Mouse (Mus musculus) MEL-GATA-1-ER (cell line): ENCODE measurements at regions not wholly inside any gene's neighbourhood (a gene's known extent, or its start where the extent isn't known, plus 50 kb on each side); places are given as distances from the start of the nearest gene placed in this dataset.

Experiments used
- DNase-seq: peaks from one replicate; pipeline ENCODE4 v3.0.0-alpha.2; 2012; ENCODE audit warnings: low read depth; ENCODE audit errors: extremely low read depth

DNA sequence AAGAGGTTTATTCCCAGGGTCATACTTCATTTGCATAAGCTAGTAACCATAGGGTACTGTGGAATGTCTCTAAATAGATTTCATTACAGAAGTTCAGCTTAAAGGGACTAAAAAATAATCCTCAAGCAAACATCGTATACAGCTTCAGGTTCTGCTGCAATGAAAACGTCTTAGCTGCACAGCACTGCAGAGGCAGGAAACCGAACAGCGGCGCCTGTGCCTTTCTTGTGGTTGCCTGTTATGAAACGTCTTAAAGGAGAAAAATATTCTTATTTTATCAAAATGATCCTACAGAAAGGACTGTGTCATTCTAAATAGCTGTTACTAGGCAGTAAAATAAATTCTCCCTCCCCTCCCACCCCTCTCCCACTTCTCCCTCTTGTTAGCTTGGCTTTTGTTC, 226.0 kb upstream of the Fam241a start:
- DNase-seq, result no peak

DNA sequence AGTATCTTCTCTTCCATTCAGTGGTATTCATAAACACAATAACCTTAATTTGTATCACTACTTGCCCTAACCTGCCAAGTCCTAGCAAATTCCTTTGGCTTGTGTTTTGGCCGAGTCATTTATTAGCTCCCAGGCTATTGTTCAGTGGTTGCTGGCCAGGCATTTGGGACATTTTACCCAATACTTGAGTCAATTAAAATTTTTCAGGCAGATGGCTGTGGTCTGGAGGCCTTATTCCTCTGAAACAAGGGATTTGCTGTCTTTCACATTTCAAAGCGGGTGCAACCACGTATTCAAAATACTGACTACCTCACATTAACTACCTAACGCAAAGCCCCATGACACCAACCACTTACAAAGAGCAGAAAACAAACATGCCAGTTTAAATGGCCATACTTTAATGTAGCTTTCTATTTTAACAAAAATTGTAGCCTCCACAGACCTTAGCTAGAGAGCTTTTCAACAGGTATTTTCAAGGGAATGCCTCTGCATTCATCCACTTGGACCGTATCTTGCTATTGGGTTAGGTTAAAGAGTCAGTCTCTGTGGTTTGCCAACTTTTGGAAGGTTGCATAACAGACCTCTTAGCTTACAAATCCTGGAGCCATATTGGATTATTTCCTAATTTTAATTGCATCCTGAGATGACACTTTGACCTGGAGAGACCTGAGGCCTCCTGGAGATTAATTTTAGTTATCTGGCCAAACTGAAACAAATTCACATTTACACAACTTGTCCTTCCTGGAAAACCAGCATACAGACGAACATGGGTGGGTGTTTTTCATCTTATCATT, 224.7 kb upstream of the Fam241a start:
- DNase-seq, result no peak

DNA sequence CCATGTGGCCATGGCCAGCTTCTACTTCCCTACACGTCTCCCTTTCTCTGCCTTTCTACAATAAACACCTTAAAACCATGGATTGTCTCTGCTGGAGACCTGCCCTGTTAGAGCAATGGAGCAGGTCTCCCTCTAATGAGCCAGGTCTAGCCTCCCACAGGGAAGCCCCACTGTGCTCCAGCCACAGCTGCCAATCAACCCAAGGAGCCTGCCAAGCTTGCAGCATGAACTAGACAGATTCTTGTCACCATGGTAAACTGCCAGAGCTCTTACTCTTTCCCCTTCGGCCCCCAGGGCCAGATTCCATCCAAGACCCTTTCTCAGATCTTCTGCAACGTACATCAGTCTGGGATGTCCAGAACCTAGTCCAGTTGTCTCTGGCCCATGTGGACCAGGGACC, 217.1 kb upstream of the Fam241a start:
- no peak for DNase-seq

DNA sequence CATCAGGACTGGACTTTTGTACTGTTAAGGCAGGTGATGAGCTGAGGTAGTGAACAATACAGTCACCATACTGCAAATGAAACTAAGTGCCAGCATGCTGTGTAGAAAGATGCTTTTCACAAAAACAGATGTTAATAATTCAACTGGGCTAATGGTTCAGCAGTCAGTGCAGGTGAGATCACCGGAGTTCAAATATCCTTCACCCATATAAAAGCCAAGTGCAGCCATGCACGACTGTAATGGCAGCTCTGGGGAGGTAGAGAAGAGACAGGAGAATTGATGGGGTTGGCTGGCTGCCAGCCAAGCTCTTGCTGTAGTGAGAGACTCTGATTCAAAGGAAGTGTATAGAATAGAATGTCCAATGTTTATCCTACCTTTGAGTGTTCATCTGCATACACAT, 214.3 kb upstream of the Fam241a start:
- no peak for DNase-seq

DNA sequence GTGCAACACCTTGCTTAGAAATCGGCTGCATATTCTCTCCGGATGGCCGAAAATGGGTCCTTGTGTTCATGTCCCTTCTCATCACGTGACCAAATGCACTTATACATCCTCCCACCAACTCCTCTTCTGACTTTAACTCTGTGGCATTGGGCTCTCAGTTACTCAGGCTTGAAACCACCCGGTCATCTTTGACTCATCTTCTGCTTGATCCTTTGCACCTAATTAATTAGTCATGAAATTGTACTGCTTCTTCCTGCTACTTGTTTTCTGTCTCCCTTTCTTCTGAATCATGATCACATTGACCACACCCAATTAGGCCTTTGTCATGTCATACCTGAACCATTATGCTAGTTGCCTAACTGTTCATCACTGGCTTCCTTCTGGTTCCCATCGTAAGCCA, 208.4 kb upstream of the Fam241a start:
- no peak for DNase-seq

DNA sequence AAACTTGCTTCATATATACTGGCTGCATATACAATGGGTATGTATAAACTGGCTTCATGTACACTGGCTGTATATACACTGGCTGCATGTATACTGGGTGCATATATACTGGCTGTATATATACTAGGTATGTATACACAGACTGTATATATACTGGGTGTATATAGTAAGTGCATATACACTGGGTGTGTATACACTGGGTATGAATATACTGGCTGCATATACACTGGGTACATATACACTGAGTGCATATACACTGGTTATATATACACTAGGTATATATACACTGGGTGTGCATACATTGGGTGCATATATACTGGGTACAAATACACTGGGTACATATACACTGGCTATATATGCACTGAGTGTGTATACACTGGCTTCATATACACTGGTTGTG, 196.9 kb upstream of the Fam241a start:
- DNase-seq, result no peak

DNA sequence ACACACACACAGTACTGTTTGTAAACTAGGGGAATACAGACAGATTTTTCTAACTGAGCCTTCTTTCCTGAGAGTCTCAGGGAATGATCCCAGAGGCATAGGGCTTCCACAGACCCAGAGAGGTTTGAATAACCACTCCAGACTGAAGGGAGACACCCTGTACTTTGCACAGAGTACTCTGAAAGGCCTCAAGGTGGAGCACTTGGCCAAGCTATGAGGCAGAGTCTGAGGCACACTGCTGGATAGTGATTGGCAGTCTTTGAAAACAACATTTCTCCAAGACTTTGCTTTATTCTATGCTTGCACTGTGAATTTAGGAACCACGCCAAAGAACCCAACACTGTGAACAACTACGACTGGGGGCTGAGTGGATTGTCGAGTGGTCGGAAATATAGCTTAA, 192.1 kb upstream of the Fam241a start:
- peak; percentile 7 for DNase-seq

DNA sequence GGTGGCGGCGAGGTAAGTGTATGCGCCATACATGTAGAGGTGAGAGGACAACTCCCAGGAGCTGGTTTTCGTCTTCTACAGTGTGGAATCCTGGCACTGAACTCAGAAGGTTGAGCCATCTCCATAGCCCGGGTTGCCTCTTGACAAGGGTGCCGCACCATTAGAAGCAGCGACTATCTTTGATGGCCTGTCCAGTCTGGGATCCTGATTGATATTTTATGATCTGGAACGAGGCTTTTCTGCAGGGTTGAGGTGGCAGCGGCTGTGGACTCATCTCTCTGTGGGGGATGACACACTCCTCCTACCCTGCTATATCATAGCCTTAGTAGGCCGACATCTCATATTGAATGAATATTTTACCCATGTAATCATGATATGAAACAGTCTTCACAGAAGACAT, 191.0 kb upstream of the Fam241a start:
- no peak for DNase-seq

DNA sequence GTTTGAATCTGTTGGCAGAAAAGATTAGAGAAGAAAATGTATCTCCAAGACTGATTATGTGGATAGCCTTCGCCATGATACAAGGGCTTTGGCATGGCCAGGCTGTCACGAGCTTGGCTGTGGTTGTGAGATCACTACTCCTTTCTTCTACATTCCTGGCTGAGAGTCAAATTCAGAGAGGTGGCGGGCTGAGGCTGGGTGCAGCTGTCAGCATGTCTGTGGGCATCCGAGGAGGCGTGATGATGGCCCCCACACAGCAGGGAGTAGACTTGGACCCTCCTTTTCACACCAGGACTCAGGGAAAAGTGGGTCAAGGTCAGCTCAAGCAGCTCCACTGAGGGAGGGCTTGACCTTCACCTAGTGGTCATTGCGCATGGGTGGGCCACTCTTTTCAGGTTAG, 186.3 kb upstream of the Fam241a start:
- DNase-seq, result no peak

DNA sequence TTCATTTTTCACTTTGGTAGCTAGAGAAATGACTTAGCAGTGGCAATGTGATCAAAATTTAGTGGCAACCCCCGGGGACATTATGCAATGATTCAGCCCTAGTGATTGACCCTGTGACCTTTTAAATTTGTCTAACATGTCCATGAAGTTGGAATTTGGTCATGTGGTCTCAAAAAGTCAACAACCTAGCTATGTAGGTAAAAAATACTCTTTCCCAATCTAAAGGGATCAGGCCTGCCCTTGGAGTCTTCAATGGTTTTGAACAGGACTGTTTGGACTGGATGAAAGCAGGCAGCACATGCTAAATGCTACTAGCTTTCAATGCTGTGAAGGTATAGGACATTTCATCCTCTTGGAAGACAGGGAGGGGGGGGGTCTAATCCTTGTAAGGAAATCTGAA, 185.3 kb upstream of the Fam241a start:
- no peak for DNase-seq

DNA sequence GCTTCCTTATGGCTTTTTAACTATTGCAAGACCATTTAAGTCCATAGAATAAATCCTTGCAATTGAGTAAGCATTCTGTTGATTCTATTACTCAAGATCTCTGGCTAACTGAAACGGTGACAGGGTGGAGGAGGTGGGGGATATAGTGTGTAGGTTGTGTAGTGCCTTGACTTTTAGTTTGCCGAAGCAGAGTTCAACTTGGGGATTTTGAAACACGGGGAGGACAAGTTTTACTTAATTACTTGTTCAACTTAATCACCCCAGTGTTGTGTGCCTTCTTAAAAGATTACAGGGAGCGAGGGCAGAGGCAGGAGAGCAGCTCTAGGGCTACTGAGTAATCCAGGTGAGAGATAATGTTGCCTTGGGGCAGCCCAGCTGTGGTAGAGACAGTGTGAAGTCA, 171.7 kb upstream of the Fam241a start:
- DNase-seq, result no peak

DNA sequence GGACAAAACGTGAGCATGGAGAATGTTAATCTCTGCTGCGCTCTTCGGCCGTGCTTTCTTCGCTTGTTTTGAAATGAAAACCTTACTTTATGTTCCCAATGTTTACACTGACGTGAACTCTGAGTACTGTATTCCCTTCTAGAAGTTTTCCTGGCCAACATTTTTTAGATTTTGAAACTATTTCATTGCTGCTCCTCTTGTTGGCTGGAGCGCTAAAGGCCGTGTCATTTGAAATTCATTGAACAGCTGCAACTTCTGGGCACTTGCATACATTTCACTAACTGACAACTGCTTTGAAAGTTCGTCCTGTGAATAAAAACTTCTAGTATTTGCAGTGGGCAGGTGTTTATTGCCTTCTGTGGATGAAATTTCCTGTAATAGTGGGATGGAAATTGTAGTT, 157.9 kb upstream of the Fam241a start:
- no peak for DNase-seq

DNA sequence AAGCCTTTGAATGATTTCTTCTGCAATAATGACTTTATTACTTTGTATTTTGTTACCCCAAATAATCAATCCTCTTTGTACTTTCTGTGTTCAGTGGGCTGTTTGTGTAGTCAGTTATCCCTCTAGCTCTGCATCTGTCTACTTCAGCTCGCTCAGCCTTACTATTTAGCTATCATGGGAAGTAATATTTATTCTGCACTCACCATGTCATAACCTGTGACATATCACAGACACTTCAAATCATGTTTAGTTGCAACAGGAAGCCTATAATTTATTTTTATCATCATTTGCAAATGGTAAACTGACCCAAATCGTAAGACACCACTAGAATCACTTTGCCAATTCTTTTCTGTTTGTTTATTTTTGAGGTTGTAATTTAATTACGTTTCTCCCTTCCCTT, 147.6 kb upstream of the Fam241a start:
- DNase-seq, result no peak

DNA sequence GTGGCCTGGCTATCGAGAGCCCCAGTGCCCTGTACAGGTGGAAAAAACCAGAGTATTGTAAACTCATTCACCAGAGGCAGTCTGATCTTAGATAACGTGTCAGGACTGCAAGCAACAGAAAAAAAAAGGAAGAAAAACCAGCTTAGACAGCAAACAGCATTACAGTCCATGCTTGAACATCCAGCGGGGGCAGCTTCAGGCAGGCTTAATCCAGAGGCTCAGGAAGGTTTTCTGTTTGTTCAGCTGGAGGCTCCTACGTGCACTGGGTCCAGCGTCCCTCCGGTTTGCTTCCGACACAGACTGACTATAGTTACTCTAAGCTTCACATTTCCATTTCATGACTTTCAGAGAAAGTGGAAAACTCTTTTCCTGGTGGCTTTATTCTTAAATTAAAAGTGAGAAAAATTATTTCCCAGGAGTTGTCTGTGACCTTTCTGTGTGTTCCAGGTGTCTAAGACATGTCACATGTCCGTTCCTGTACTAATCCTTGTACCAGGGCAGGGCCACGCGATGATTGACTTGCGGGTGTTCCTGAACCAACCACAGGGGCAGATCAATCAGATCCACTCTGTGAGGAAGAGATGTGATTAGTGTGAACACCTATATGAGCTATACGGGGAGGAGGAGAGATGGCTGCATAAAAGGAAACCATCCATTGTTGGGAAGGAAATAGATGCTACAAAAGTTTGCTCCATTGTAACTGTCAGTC, 144.4 kb upstream of the Fam241a start:
- no peak for DNase-seq

DNA sequence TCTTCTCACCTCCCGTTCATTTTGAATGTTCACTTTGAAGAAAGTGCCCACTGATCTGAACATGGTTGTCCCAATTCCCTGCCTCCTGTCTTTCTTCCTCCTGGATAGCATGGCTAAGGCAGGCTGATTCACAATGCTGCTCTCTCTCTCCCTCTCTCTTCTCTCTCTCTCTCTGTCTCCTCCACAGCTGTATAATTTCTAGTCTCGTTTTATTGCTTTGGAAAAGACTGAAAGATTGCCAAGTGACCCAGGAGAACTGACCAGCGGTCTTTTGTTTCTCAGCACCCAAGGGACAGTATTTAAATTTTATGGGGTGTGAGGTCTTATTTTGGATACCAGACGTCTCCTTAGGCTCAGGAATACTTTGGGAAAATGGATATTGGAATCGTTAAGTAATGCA, 143.1 kb upstream of the Fam241a start:
- no peak for DNase-seq

DNA sequence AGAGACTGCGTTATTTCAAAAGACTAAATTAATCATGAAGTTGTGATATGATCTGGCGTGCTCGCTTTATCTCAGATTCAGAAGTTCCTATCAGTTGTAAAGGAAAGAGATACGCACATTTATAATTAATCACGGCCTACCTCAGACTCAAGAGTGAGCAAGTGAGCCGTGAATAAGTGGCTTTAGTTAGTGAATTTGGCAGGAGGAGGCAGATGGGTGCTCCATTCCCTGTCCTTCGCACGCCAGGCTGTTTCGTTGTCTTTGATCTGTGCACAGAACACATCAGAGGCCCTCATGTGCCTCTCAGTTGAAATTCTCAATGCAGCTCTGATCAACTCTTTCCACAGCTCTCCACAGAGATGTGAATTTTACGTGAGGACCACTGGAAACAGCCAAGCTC, 140.4 kb upstream of the Fam241a start:
- DNase-seq, result no peak

DNA sequence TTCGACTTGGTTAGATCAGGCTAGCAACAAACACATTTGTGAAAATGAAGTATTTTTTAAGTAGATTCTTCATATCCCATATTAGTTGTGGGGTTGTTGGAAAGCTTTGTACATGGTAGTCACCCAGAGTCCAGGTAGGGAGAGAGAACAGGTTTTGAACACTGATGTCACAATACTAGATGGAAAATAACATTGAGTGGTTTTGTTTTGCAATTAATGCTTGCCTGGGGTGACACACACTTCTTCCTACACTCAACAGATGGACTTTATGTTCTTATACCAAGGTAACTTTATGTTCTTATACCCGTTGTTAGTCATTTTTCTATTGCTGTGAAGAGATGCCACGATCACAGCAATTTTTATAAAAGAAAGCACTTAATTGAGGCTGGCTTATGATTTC, 134.2 kb upstream of the Fam241a start:
- no peak for DNase-seq

DNA sequence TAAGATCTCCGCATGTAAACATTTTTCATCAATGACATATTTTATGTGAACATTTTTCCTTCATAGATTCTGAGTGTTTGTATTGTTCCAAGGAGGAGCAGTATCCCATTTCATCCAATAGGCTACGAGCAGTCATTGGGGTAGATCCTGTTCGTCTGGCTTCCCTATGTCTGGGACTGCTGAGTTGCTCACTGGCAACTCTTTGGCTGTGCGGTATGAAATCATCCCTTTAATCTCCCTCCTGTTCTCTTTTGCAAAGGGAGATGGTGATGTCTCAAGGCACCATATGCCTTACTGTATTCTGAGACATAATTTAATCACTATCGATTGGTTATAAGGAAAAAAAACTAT, 133.4 kb upstream of the Fam241a start:
- DNase-seq, result no peak

DNA sequence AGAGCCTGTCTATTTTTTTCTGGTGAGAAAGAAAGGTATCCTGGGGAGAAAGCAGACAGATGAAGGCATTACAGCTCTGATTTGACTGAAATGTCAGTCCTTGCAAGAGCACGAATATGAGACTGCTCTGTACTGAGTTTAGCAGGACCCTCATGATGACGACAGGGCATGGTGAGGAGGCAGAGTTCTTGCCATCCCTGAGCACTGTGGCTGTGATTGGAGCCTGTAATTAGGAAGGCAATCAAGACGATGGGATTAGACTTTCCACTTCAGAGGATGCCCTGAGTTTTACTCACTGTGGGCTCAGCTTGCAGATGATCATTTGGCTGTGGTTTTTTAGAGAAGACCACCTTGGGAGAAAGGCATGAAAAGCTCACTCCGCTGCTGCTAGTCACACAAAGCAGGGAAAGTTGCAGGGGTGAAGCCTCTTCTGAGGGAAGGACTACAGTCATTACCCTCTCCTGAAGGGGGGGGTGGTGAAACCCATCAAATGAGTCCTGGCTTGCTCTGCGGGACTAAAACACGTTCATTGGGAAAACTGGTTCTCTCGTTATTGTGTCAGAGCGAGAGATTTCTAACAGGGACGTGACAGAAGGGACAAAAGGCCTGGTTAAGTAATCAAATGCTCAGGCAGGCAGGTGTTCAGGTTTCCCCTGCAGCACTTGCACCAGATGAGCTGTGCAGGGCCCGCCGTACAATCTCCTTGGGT, 132.9 kb upstream of the Fam241a start:
- no peak for DNase-seq

DNA sequence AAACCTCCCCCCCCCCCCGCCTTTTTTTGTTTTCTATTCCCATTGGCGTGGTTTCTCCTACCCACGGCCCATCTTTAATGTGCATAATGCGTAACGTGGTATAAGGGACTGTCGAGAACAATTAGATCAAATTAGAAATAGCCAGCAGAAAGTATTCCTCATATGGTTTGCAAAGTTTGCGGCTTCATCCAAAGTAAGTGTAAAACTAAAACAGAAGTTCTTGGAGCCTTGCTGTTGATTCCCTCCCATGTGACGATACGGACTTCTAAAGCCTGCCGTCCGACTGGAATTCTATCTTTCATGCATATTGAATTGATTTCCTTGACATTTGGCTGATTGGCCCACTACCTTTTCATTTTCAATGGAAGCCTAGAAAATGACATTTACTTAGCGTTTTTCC, 128.7 kb upstream of the Fam241a start:
- DNase-seq, result no peak

DNA sequence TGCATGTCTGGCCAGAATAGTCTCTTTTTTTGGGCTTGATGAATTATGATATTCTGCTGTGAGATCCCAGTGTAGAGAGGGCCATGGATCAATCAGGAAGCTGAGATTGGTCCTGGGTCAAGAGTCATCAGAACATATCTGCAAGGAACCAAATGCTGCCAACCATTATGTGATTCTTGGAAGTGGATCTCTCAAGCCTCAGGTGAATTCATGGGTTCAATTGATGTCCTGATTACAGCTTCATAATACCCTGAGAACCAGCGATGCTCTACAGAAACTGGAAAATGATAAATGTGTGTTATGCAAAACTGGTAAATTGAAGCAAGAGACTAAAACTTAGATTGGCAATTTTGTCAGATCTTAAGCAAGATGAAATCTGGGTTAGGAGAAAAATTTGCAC, 118.8 kb upstream of the Fam241a start:
- DNase-seq, result no peak

DNA sequence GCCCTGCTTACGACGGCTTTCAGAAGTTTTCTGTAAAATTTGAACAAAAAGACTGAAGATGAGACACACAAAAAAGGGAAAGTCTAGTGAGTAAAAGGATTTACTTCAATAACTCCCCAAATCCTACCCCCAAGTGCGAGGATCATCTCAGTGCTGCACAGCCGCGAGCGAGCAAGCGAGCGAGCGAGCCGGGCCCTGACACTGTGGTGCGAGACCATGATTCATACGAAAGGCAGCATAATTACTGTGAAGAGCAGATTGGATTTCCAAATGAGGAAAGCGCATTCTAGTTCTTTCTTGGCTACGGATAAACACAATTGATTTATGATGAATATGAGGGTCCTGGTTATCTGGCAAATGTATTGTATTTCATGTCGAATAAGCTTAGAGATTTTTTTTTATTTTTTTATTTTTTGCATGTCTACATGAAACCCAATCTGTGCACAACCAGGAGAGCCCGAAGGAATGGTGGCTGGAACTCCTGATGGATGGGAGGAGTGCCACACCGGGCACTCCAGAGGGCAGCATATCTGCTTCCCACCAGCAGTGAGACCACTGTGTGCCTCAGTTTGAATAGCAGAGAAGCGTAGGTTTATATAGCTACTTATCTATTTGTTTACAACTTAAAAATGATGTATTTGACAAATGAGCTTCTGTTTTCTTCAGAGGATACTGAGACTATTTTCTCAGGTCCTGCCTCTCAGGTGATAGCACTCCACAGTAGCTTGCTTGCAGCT, 106.9 kb upstream of the Fam241a start:
- no peak for DNase-seq
